Mouse (Mus musculus): Measurements from ENCODE around the gene Mcm10.

GRCm38 (mm10) chr2:5011898-5012490 lies 597 bp downstream of the Mcm10 start:
- TF ChIP-seq POLR2A (IDR thresholded peaks at IDR 0.05; ENCODE audit: borderline replicate concordance, insufficient read depth, low read length) (no peak), CTCF (IDR thresholded peaks at IDR 0.05; ENCODE audit: borderline replicate concordance, insufficient read depth, low read depth, low read length) (no peak)
